Mouse (Mus musculus) CH12.LX (cell line): ENCODE measurements around the gene Dnm2. TPM values are rescaled to one million over a fixed set of nuclear protein-coding genes. Genes with fewer than 3 reads are reported as not detected.

Source experiments
- DNase-seq: peaks from one replicate; pipeline ENCODE4 v3.0.0-alpha.2; 2013; ENCODE audit errors: extremely low read depth
- H3K27ac ChIP-seq: 2 replicates; pipeline ENCODE4 v1.5.1; 2012; ENCODE audit warnings: low read depth, mild to moderate bottlenecking, control low read depth, moderate library complexity; ENCODE audit not compliant: insufficient read depth
- H3K27me3 ChIP-seq: replicated peaks from 2 replicates; pipeline ENCODE3; 2012; ENCODE audit warnings: inconsistent platforms
- H3K36me3 ChIP-seq, 2 experiments: replicated peaks in 1 of 2; 2 replicates each; pipeline versions ENCODE3 to v1.6.1; 2012; ENCODE audit warnings: inconsistent platforms in 1 of 2, low read length in 1 of 2, mild to moderate bottlenecking in 1 of 2, mixed read lengths in 1 of 2, moderate library complexity in 1 of 2; ENCODE audit not compliant: control insufficient read depth in 1 of 2, insufficient read depth in 1 of 2
- H3K4me1 ChIP-seq, 2 experiments: 2 replicates each; pipeline ENCODE4 v1.6.1; 2012; ENCODE audit warnings: inconsistent platforms in 1 of 2, moderate library complexity in 1 of 2; ENCODE audit not compliant: insufficient read depth in 2 of 2, control insufficient read depth in 1 of 2
- H3K4me2 ChIP-seq: 2 replicates; pipeline ENCODE4 v1.6.1; 2012; ENCODE audit warnings: low read depth, mild to moderate bottlenecking, control low read depth; ENCODE audit not compliant: poor library complexity, insufficient read depth, severe bottlenecking
- H3K4me3 ChIP-seq, 3 experiments: fragments of 150-350 bp in 1 of 3; sonication (generic) in 1 of 3; replicated peaks in 1 of 3; 2 replicates each; pipeline versions ENCODE3 to v1.5.1; 2011 to 2012; ENCODE audit warnings: low read depth in 2 of 3, low read length in 2 of 3, mild to moderate bottlenecking in 2 of 3, moderate library complexity in 2 of 3, control low read depth in 1 of 3, improper control_type of control experiment in 1 of 3, inconsistent platforms in 1 of 3, mixed read lengths in 1 of 3; ENCODE audit not compliant: poor library complexity in 1 of 3
- H3K79me2 ChIP-seq: replicated peaks from 2 replicates; pipeline ENCODE4 v1.6.1; 2012; ENCODE audit warnings: mild to moderate bottlenecking, moderate library complexity; ENCODE audit not compliant: control insufficient read depth, poor library complexity, insufficient read depth, severe bottlenecking; ENCODE audit errors: extremely low read depth
- H3K9ac ChIP-seq: 2 replicates; pipeline ENCODE4 v1.6.1; 2012; ENCODE audit warnings: low read depth, mild to moderate bottlenecking, control low read depth, moderate library complexity; ENCODE audit not compliant: insufficient read depth
- H3K9me3 ChIP-seq: replicated peaks from 2 replicates; pipeline ENCODE3; 2012; ENCODE audit warnings: low read length, inconsistent platforms, mixed read lengths
- CHD1 ChIP-seq: IDR thresholded peaks from 2 replicates; pipeline ENCODE4 v1.6.1; 2012; ENCODE audit warnings: low read depth, low read length, improper control_type of control experiment, inconsistent platforms
- CHD2 ChIP-seq: IDR thresholded peaks from 2 replicates; pipeline ENCODE4 v1.6.1; 2011; ENCODE audit warnings: low read length, improper control_type of control experiment
- E2F4 ChIP-seq: IDR thresholded peaks from 2 replicates; pipeline ENCODE4 v1.6.1; 2011; ENCODE audit warnings: low read depth, low read length, improper control_type of control experiment; ENCODE audit not compliant: insufficient replicate concordance
- ELF1 ChIP-seq: IDR thresholded peaks from 2 replicates; pipeline ENCODE4 v1.6.1; 2014; ENCODE audit warnings: low read depth, mild to moderate bottlenecking, inconsistent platforms, low read length, improper control_type of control experiment
- EP300 ChIP-seq: IDR thresholded peaks from 2 replicates; pipeline ENCODE4 v1.6.1; 2011; ENCODE audit warnings: low read length, improper control_type of control experiment
- ETS1 ChIP-seq: conservative IDR thresholded peaks from 2 replicates; pipeline ENCODE4 v1.6.1; 2012; ENCODE audit warnings: low read depth, mild to moderate bottlenecking, inconsistent platforms, low read length, improper control_type of control experiment, moderate library complexity
- GABPA ChIP-seq: IDR thresholded peaks from 2 replicates; pipeline ENCODE4 v1.6.1; 2012; ENCODE audit warnings: low read depth, low read length, improper control_type of control experiment, inconsistent platforms; ENCODE audit not compliant: insufficient replicate concordance
- HCFC1 ChIP-seq: IDR thresholded peaks from 2 replicates; pipeline ENCODE4 v1.6.1; 2012; ENCODE audit warnings: low read depth, mild to moderate bottlenecking, inconsistent platforms, low read length, improper control_type of control experiment
- KAT2A ChIP-seq: IDR thresholded peaks from 2 replicates; pipeline ENCODE4 v1.6.1; 2012; ENCODE audit warnings: low read length, improper control_type of control experiment, inconsistent platforms; ENCODE audit not compliant: insufficient replicate concordance
- MAFK ChIP-seq: IDR thresholded peaks from 2 replicates; pipeline ENCODE4 v1.6.1; 2011; ENCODE audit warnings: low read length, improper control_type of control experiment; ENCODE audit not compliant: insufficient replicate concordance
- MXI1 ChIP-seq: IDR thresholded peaks from 2 replicates; pipeline ENCODE4 v1.6.1; 2011; ENCODE audit warnings: mild to moderate bottlenecking, low read depth, low read length, improper control_type of control experiment
- MYC ChIP-seq: IDR thresholded peaks from 2 replicates; pipeline ENCODE4 v1.6.1; 2011; ENCODE audit warnings: low read depth, mild to moderate bottlenecking, improper control_type of control experiment, low read length
- NELFE ChIP-seq: IDR thresholded peaks from 2 replicates; pipeline ENCODE4 v1.6.1; 2011; ENCODE audit warnings: low read depth, low read length, improper control_type of control experiment
- PAX5 ChIP-seq: IDR thresholded peaks from 2 replicates; pipeline ENCODE4 v1.6.1; 2012; ENCODE audit warnings: low read length, inconsistent platforms, mixed read lengths
- POLR2A ChIP-seq: IDR thresholded peaks from 2 replicates; pipeline ENCODE4 v1.6.1; 2011; ENCODE audit warnings: low read depth, mild to moderate bottlenecking, improper control_type of control experiment, low read length
- POLR2AphosphoS2 ChIP-seq: IDR thresholded peaks from 2 replicates; pipeline ENCODE4 v1.6.1; 2011; ENCODE audit warnings: low read depth, low read length, improper control_type of control experiment
- RAD21 ChIP-seq: IDR thresholded peaks from 2 replicates; pipeline ENCODE4 v1.6.1; 2011; ENCODE audit warnings: low read depth, mild to moderate bottlenecking, low read length, improper control_type of control experiment, moderate library complexity
- TBP ChIP-seq: conservative IDR thresholded peaks from 2 replicates; pipeline ENCODE4 v1.6.1; 2011; ENCODE audit warnings: low read depth, low read length, improper control_type of control experiment
- TCF12 ChIP-seq: IDR thresholded peaks from 2 replicates; pipeline ENCODE4 v1.6.1; 2014; ENCODE audit warnings: low read depth, mild to moderate bottlenecking, inconsistent platforms, low read length, improper control_type of control experiment
- USF1 ChIP-seq: IDR thresholded peaks from 2 replicates; pipeline ENCODE4 v1.6.1; 2014; ENCODE audit warnings: low read depth, mild to moderate bottlenecking, inconsistent platforms, low read length, improper control_type of control experiment
- USF2 ChIP-seq: conservative IDR thresholded peaks from 2 replicates; pipeline ENCODE4 v1.6.1; 2011; ENCODE audit warnings: low read depth, low read length, improper control_type of control experiment
- ZC3H11A ChIP-seq: IDR thresholded peaks from 2 replicates; pipeline ENCODE4 v1.6.1; 2012; ENCODE audit warnings: low read depth, mild to moderate bottlenecking, inconsistent platforms, low read length, improper control_type of control experiment
- ZKSCAN1 ChIP-seq: IDR thresholded peaks from 2 replicates; pipeline ENCODE4 v1.6.1; 2012; ENCODE audit warnings: low read depth, inconsistent platforms, low read length, improper control_type of control experiment, borderline replicate concordance
- ZNF384 ChIP-seq: IDR thresholded peaks from 2 replicates; pipeline ENCODE4 v1.6.1; 2012; ENCODE audit warnings: low read depth, low read length, improper control_type of control experiment, inconsistent platforms
- dilution Hi-C: fragments of 300-500 bp; cut with MboI; formaldehyde crosslinking; loops from 2 replicates; pipeline ENCODE4 v1.14.3; 2020; ENCODE audit warnings: low sequenced_read_pairs; ENCODE audit not compliant: extremely low pct_unique_long_range_greater_than_20kb, extremely low pct_ligation_motif_present
- in situ Hi-C: fragments of 300-500 bp; cut with MboI; formaldehyde crosslinking; loops from 3 replicates; pipeline ENCODE4 v1.14.3; 2019; ENCODE audit warnings: low sequenced_read_pairs, low pct_ligation_motif_present, low pct_unique_long_range_greater_than_20kb, mixed read lengths
- polyA plus RNA-seq: library from polyadenylated mRNA; unstranded; fragments of >175 nt; gene quantifications from 2 replicates; pipeline ENCODE4 v1.2.1, GENCODE M21; 2012; ENCODE audit warnings: low read depth; ENCODE audit not compliant: insufficient read length
- total RNA-seq, 2 experiments: library from RNA; depleted of rRNA; stranded (reverse); fragments of 300-350 nt in 1 of 2; fragments of >200 nt in 1 of 2; gene quantifications; 2 replicates each; pipeline ENCODE4 v1.2.3; 2012 to 2014

Dnm2 gene
- total and polyA plus RNA-seq, 3 experiments: 36.4 to 64.3 (median 55.4) TPM

- dilution Hi-C loops: no loop called here
- Histone ChIP-seq H3K27me3 (no peaks in the 10 kb centered on the region), H3K4me1 (peaks cover 9 to 66% of the 10 kb centered on the region in 2 experiments), H3K27ac (no peak overlapping the region), H3K9me3 (no peaks in the 10 kb centered on the region), H3K9ac (no peak overlapping the region), H3K4me2 (no peak overlapping the region), H3K36me3 (peaks cover 16 to 68% of the 10 kb centered on the region in 2 experiments)
- no peak for DNase-seq
- TF ChIP-seq RAD21: no peak
- TF ChIP-seq MAFK: no peak
- TF ChIP-seq KAT2A: no peak
- TF ChIP-seq CHD2: no peak
- TF ChIP-seq ZNF384: no peak
- no peak for TF ChIP-seq ETS1
- no peak for TF ChIP-seq USF2
- TF ChIP-seq POLR2AphosphoS2: no peak
- no peak for TF ChIP-seq HCFC1
- no peak for TF ChIP-seq ELF1
- TF ChIP-seq MXI1: no peak
- TF ChIP-seq, all 38 proteins: peak for 0
- in situ Hi-C loops: no loop called here
- H3K4me3 ChIP-seq: no peak overlapping the region
- peaks cover 3% of the 10 kb centered on the region for H3K79me2 ChIP-seq
These were observed 25.6 kb downstream of the Dnm2 start for GRCm38 (mm10) chr9:21450270-21450669.

- in situ Hi-C loops: no loop called here
- no peak overlapping the region for H3K27ac ChIP-seq
- no peaks in the 10 kb centered on the region for H3K27me3 ChIP-seq
- H3K4me1 ChIP-seq: peaks cover 9 to 74% of the 10 kb centered on the region in 2 experiments
- H3K4me3 ChIP-seq: no peak overlapping the region
- no peak overlapping the region for H3K9ac ChIP-seq
- peaks cover 3% of the 10 kb centered on the region for H3K79me2 ChIP-seq
- peaks cover 19 to 64% of the 10 kb centered on the region in 2 experiments for H3K36me3 ChIP-seq
- H3K4me2 ChIP-seq: no peak overlapping the region
- TF ChIP-seq GABPA: no peak
- TF ChIP-seq NELFE: no peak
- no peak for TF ChIP-seq USF1
- TF ChIP-seq ZKSCAN1: no peak
- no peak for TF ChIP-seq EP300
- no peak for TF ChIP-seq ZC3H11A
- no peak for TF ChIP-seq MAFK
- TF ChIP-seq ELF1: no peak
- no peak for TF ChIP-seq KAT2A
- no peak for TF ChIP-seq TBP
- TF ChIP-seq MYC: no peak
- no peak for TF ChIP-seq CHD1
- no peak for TF ChIP-seq HCFC1
- no peak for TF ChIP-seq PAX5
- no peak for TF ChIP-seq E2F4
- TF ChIP-seq RAD21: no peak
- no peak for TF ChIP-seq TCF12
- no peak for TF ChIP-seq POLR2A
- no peak for DNase-seq
- no peaks in the 10 kb centered on the region for H3K9me3 ChIP-seq
- dilution Hi-C loops: no loop called here
These were observed 26.7 kb downstream of the Dnm2 start for GRCm38 (mm10) chr9:21451391-21451790.
